Mouse (Mus musculus) forebrain, embryonic 15.5 days (tissue): Measurements from ENCODE around the gene Sh2d2a. TPM values are rescaled to one million over a fixed set of nuclear protein-coding genes. Genes with fewer than 3 reads are reported as not detected.
A peak's percentile ranks its signal among the peaks of the same experiment; 100 is the strongest.
"Not testable (repeated sequence)": the region's sequence is repeated elsewhere in the genome, so short reads cannot be mapped to it uniquely, and the experiment has no call there.

ENCODE experiments used
- ATAC-seq: fragments of 200-750 bp; cut with Nextera tagmentation; replicated peaks from 2 replicates; pipeline ENCODE4 v1.8.0; 2017; ENCODE audit warnings: mild to moderate bottlenecking, moderate TSS enrichment, moderate library complexity
- H3K27ac ChIP-seq: fragments of 300-500 bp; sonication (generic); replicated peaks from 2 replicates; pipeline ENCODE4 v1.5.1; 2015; ENCODE audit warnings: mild to moderate bottlenecking, inconsistent platforms
- H3K27me3 ChIP-seq: fragments of 300-500 bp; sonication (generic); 2 replicates; pipeline ENCODE4 v1.6.1; 2015; ENCODE audit warnings: inconsistent platforms
- H3K36me3 ChIP-seq: fragments of 300-500 bp; sonication (generic); 2 replicates; pipeline ENCODE4 v1.6.1; 2015; ENCODE audit warnings: mild to moderate bottlenecking, inconsistent platforms
- H3K4me1 ChIP-seq: fragments of 300-500 bp; sonication (generic); 2 replicates; pipeline ENCODE4 v1.6.1; 2015; ENCODE audit warnings: inconsistent platforms
- H3K4me2 ChIP-seq: fragments of 300-500 bp; sonication (generic); replicated peaks from 2 replicates; pipeline ENCODE4 v1.6.1; 2015; ENCODE audit warnings: mild to moderate bottlenecking, inconsistent platforms
- H3K4me3 ChIP-seq: fragments of 300-500 bp; sonication (generic); 2 replicates; pipeline ENCODE4 v1.5.1; 2015; ENCODE audit warnings: mild to moderate bottlenecking, inconsistent platforms
- H3K9ac ChIP-seq: fragments of 300-500 bp; sonication (generic); replicated peaks from 2 replicates; pipeline ENCODE4 v1.6.1; 2015; ENCODE audit warnings: mild to moderate bottlenecking, inconsistent platforms
- H3K9me3 ChIP-seq: fragments of 300-500 bp; sonication (generic); 2 replicates; pipeline ENCODE4 v1.6.1; 2016; ENCODE audit warnings: inconsistent platforms
- WGBS: fragments of 180-500 bp; shearing (Covaris S2); methylation state at CpG from one replicate; pipeline ENCODE4 v1.1.7; 2015; ENCODE audit warnings: mixed read lengths; 5-methylcytosine and 5-hydroxymethylcytosine counted together
- polyA plus RNA-seq: library from polyadenylated mRNA; unstranded; fragments of >200 nt; fragmentation: Nextera tagmentation; extraction: Ambion mirVana; gene quantifications from 2 replicates; pipeline ENCODE4 v1.2.1, GENCODE M21; 2015

Sh2d2a gene
- polyA plus RNA-seq, 1 experiment from 2014 or later, result not detected

GRCm38 (mm10) chr3:87859813-87860212, 13.3 kb downstream of the Sh2d2a start:
- H3K27me3 ChIP-seq, result no peaks in the 10 kb centered on the region
- H3K36me3 ChIP-seq, result peaks cover 57% of the 10 kb centered on the region
- no peak overlapping the region for H3K9ac ChIP-seq
- no peak overlapping the region for H3K4me2 ChIP-seq
- H3K27ac ChIP-seq, result no peak overlapping the region
- no peaks in the 10 kb centered on the region for H3K4me1 ChIP-seq
- ATAC-seq, result 0 out of 2 replicates have a peak, but pooled peaks have one; percentile 32
- no peaks in the 10 kb centered on the region for H3K9me3 ChIP-seq
- H3K4me3 ChIP-seq, result no peak overlapping the region
- WGBS, result 23% methylated on average over 3 of the region's 3 CpGs

DNA sequence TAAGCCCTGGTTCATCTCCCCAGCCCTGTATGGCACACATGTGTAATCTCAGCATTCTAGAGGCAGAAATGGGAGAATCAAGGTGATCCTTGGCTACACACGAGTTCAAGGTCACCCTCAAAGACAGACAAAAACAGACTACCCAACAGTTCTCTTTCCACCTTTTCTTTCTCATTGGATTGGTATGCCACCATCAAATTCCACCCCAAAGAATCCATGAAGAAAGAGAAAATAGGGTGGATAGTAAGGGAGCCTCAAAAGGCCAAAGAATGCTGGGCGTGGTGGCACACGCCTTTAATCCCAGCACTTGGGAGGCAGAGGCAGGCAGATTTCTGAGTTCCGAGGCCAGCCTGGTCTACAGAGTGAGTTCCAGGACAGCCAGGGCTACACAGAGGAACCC, 17.6 kb downstream of the Sh2d2a start:
- not testable (repeated sequence) for H3K4me1 ChIP-seq, H3K27me3 ChIP-seq, H3K9me3 ChIP-seq, H3K9ac ChIP-seq, H3K4me3 ChIP-seq, H3K27ac ChIP-seq, ATAC-seq, H3K4me2 ChIP-seq
- 91% methylated on average over 4 of the region's 4 CpGs for WGBS
- H3K36me3 ChIP-seq, result peaks cover 75% of the 10 kb centered on the region

DNA sequence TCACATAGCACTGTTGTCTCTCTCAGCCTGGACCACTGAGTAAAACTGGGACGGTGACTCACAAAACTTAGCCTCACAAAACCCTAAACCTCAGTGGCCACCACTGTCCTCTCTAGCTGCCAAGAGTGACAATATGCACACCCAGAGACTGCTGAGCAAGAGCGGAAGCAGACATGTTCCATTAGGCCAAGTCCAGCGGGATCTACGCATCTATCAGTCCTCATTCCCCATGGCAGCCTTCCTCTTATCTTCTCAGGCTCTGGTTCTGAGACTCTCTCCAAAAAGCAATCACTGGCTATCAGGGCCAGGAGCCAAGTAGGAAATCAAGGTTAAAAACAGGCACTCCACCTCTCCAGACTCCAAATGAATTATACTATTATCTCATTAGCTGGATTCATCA, 31.2 kb downstream of the Sh2d2a start:
- WGBS, result 95% methylated on average over 4 of the region's 4 CpGs
- no peak overlapping the region for H3K27ac ChIP-seq
- no peaks in the 10 kb centered on the region for H3K27me3 ChIP-seq
- no peaks in the 10 kb centered on the region for H3K9me3 ChIP-seq
- no peaks in the 10 kb centered on the region; the same call in 1 of the 2 replicates for H3K4me1 ChIP-seq
- H3K4me2 ChIP-seq, result no peak overlapping the region
- peaks cover 11% of the 10 kb centered on the region; the same call in 1 of the 2 replicates for H3K36me3 ChIP-seq
- no peak overlapping the region for H3K4me3 ChIP-seq
- H3K9ac ChIP-seq, result no peak overlapping the region
- ATAC-seq, result no peak

- peaks cover 18% of the 10 kb centered on the region for H3K4me1 ChIP-seq
- no peak for ATAC-seq
- no peaks in the 10 kb centered on the region for H3K9me3 ChIP-seq
- H3K27me3 ChIP-seq, result no peaks in the 10 kb centered on the region
- peak overlapping the region; percentile 91 for H3K9ac ChIP-seq
- H3K27ac ChIP-seq, result 0 out of 2 replicates have a peak overlapping the region, but pooled peaks have one; percentile 89
- peaks cover 8% of the 10 kb centered on the region; the same call in 1 of the 2 replicates for H3K36me3 ChIP-seq
- 2% methylated on average over 3 of the region's 3 CpGs for WGBS
- peak overlapping the region; percentile 98 for H3K4me3 ChIP-seq
- H3K4me2 ChIP-seq, result peak overlapping the region; percentile 79
Measured at GRCm38 (mm10) chr3:87884291-87884690, 37.7 kb downstream of the Sh2d2a start.

GRCm38 (mm10) chr3:87884708-87885251, 38.2 kb downstream of the Sh2d2a start:
- Histone ChIP-seq H3K27me3 (no peaks in the 10 kb centered on the region), H3K4me1 (peaks cover 18% of the 10 kb centered on the region), H3K9ac (peak overlapping the region; percentile 91), H3K36me3 (peaks cover 7% of the 10 kb centered on the region; the same call in 1 of the 2 replicates), H3K9me3 (no peaks in the 10 kb centered on the region), H3K27ac (peak overlapping the region; percentile 89), H3K4me3 (peak overlapping the region; percentile 98), H3K4me2 (peak overlapping the region; percentile 79)
- WGBS, result under 1% methylated on average over 27 of the region's 28 CpGs
- ATAC-seq, result peak; percentile 8

GRCm38 (mm10) chr3:87885281-87886003, 38.9 kb downstream of the Sh2d2a start, which contains the start of gene Prcc:
Prcc (minus strand) TSS chr3:87885608.
- WGBS, result 0% methylated on average over 31 of the region's 33 CpGs
- Histone ChIP-seq H3K27me3 (no peaks in the 10 kb centered on the region), H3K9me3 (no peaks in the 10 kb centered on the region), H3K36me3 (peaks cover 3% of the 10 kb centered on the region; the same call in 1 of the 2 replicates), H3K9ac (peak within 1 kb of the TSS; percentile 91), H3K4me3 (peak within 1 kb of the TSS; percentile 98), H3K4me1 (peaks cover 18% of the 10 kb centered on the region), H3K27ac (peak within 1 kb of the TSS; percentile 89), H3K4me2 (peak within 1 kb of the TSS; percentile 79)
- peak; percentile 99 for ATAC-seq

GRCm38 (mm10) chr3:87886004-87886365, 39.4 kb downstream of the Sh2d2a start:
- Histone ChIP-seq H3K27ac (peak overlapping the region; percentile 64), H3K9me3 (no peaks in the 10 kb centered on the region), H3K36me3 (no peaks in the 10 kb centered on the region), H3K9ac (peak overlapping the region; percentile 48), H3K4me1 (peaks cover 18% of the 10 kb centered on the region), H3K27me3 (no peaks in the 10 kb centered on the region), H3K4me2 (peak overlapping the region; percentile 51), H3K4me3 (peak overlapping the region; percentile 98)
- 12% methylated on average over 10 of the region's 10 CpGs for WGBS
- ATAC-seq, result peak; percentile 35

- Histone ChIP-seq H3K4me3 (peak overlapping the region; percentile 98; the same call in 1 of the 2 replicates), H3K27me3 (no peaks in the 10 kb centered on the region), H3K4me1 (peaks cover 18% of the 10 kb centered on the region), H3K27ac (no peak overlapping the region), H3K36me3 (no peaks in the 10 kb centered on the region), H3K9me3 (no peaks in the 10 kb centered on the region), H3K9ac (no peak overlapping the region), H3K4me2 (peak overlapping the region; percentile 51)
- no peak for ATAC-seq
- WGBS, result 85% methylated on average over 6 of the region's 6 CpGs
Measured at GRCm38 (mm10) chr3:87886416-87886815, 39.9 kb downstream of the Sh2d2a start.

DNA sequence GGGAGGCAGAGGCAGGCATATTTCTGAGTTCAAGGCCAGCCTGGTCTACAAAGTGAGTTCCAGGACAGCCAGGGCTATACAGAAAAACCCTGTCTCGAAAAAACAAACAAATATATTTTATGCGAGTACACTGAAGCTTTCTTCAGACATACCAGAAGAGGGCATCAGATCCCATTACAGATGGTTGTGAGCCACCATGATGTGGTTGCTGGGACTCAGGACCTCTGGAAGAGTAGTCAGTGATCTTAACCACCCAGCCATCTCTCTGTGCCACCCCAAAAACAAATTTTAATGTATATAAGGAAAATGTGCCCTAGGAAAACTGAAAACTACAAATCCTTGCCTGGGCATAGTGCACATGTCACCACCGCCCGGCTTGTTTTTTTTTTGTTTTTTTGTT, 40.8 kb downstream of the Sh2d2a start:
- H3K36me3 ChIP-seq, H3K4me2 ChIP-seq, H3K27me3 ChIP-seq, H3K9ac ChIP-seq, H3K4me3 ChIP-seq, H3K9me3 ChIP-seq, ATAC-seq, H3K27ac ChIP-seq: not testable (repeated sequence)
- 75% methylated on average over 4 of the region's 4 CpGs for WGBS
- peaks cover 18% of the 10 kb centered on the region for H3K4me1 ChIP-seq

GRCm38 (mm10) chr3:87891481-87891880, 44.9 kb downstream of the Sh2d2a start:
- Histone ChIP-seq H3K9ac (no peak overlapping the region), H3K9me3 (no peaks in the 10 kb centered on the region), H3K27ac (no peak overlapping the region), H3K4me1 (no peaks in the 10 kb centered on the region), H3K4me2 (no peak overlapping the region), H3K36me3 (no peaks in the 10 kb centered on the region), H3K4me3 (no peak overlapping the region), H3K27me3 (no peaks in the 10 kb centered on the region)
- WGBS, result 39% methylated on average over 3 of the region's 3 CpGs
- ATAC-seq, result no peak

DNA sequence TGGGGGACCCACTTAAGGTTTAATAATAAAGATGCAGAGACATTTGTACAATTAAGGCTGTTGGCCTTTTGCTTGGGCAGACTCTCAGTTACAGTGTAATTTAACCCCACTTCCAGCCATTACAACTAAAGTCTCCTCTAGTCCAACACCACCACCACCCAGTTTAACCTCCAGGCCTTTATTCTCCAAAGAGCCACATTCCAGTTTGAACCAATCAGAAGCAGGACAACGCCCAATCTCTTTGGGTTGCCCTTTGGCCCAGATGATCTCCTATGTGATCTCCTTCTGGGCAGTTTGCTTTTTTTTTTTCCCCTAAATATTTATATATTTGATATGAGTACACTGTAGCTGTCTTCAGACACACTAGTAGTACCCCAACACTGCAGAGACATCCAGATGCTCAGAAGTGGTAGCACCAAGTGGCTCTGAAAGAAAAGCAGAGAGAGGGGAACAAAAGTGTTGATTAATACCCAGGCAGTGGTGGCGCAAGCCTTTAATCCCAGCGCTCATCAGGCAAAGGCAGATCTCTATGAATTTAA, 46.9 kb downstream of the Sh2d2a start:
- no peak overlapping the region for H3K4me3 ChIP-seq
- H3K4me2 ChIP-seq, result no peak overlapping the region
- 66% methylated on average over 3 of the region's 3 CpGs for WGBS
- H3K27ac ChIP-seq, result no peak overlapping the region
- no peak overlapping the region for H3K9ac ChIP-seq
- no peaks in the 10 kb centered on the region for H3K27me3 ChIP-seq
- no peaks in the 10 kb centered on the region for H3K4me1 ChIP-seq
- H3K36me3 ChIP-seq, result no peaks in the 10 kb centered on the region
- H3K9me3 ChIP-seq, result no peaks in the 10 kb centered on the region
- no peak for ATAC-seq

GRCm38 (mm10) chr3:87899266-87899665, 52.7 kb downstream of the Sh2d2a start:
- Histone ChIP-seq H3K4me1 (no peaks in the 10 kb centered on the region), H3K4me2 (no peak overlapping the region), H3K9me3 (no peaks in the 10 kb centered on the region), H3K4me3 (no peak overlapping the region), H3K9ac (no peak overlapping the region), H3K27ac (no peak overlapping the region), H3K36me3 (no peaks in the 10 kb centered on the region), H3K27me3 (no peaks in the 10 kb centered on the region)
- WGBS, result 65% methylated on average over 3 of the region's 3 CpGs
- ATAC-seq, result no peak
